Mouse (Mus musculus): ENCODE data around the gene Grin2a. TPM values are rescaled to one million over a fixed set of nuclear protein-coding genes. Genes with fewer than 3 reads are reported as not detected.

Grin2a gene
- polyA plus RNA-seq, 1 experiment, result 4.2 TPM

GRCm38 (mm10) chr16:9670750-9671161 lies 324.6 kb downstream of the Grin2a start:
- Histone ChIP-seq H3K36me3 (ENCODE audit: control insufficient read depth, insufficient read depth, low read length) (no peaks in the 10 kb centered on the region), H3K27me3 (ENCODE audit: control insufficient read depth, insufficient read depth, low read length) (no peaks in the 10 kb centered on the region), H3K4me1 (ENCODE audit: control insufficient read depth, insufficient read depth, insufficient read length, low read length) (peaks cover 1% of the 10 kb centered on the region; the same call in 1 of the 2 replicates), H3K27ac (ENCODE audit: insufficient read depth, low read depth, low read length) (no peak overlapping the region), H3K4me3 (ENCODE audit: low read depth, low read length) (no peak overlapping the region)
- TF ChIP-seq POLR2A (IDR thresholded peaks at IDR 0.05; ENCODE audit: low read depth, low read length) (no peak), CTCF (IDR thresholded peaks at IDR 0.05; ENCODE audit: extremely low read depth, insufficient read length, insufficient replicate concordance, low read depth, low read length) (no peak)
- whole genome bisulfite sequencing, result 33% methylated on average over 6 of the region's 6 CpGs

- Histone ChIP-seq H3K36me3 (ENCODE audit: control insufficient read depth, insufficient read depth, low read length) (no peaks in the 10 kb centered on the region), H3K4me1 (ENCODE audit: control insufficient read depth, insufficient read depth, insufficient read length, low read length) (peaks cover 1% of the 10 kb centered on the region; the same call in 1 of the 2 replicates), H3K27me3 (ENCODE audit: control insufficient read depth, insufficient read depth, low read length) (no peaks in the 10 kb centered on the region), H3K27ac (ENCODE audit: insufficient read depth, low read depth, low read length) (no peak overlapping the region), H3K4me3 (ENCODE audit: low read depth, low read length) (no peak overlapping the region)
- TF ChIP-seq POLR2A (IDR thresholded peaks at IDR 0.05; ENCODE audit: low read depth, low read length), result no peak
- 87% methylated on average over 4 of the region's 4 CpGs for WGBS
Observed at GRCm38 (mm10) chr16:9665896-9666295, 329.5 kb downstream of the Grin2a start.

GRCm38 (mm10) chr16:9664060-9664459 lies 331.3 kb downstream of the Grin2a start:
- Histone ChIP-seq H3K4me1 (ENCODE audit: control insufficient read depth, insufficient read depth, insufficient read length, low read length) (no peaks in the 10 kb centered on the region), H3K27ac (ENCODE audit: insufficient read depth, low read depth, low read length) (no peak overlapping the region), H3K4me3 (ENCODE audit: low read depth, low read length) (no peak overlapping the region), H3K36me3 (ENCODE audit: control insufficient read depth, insufficient read depth, low read length) (no peaks in the 10 kb centered on the region), H3K27me3 (ENCODE audit: control insufficient read depth, insufficient read depth, low read length) (no peaks in the 10 kb centered on the region)
- TF ChIP-seq CTCF (IDR thresholded peaks at IDR 0.05; ENCODE audit: extremely low read depth, insufficient read length, insufficient replicate concordance, low read depth, low read length), result no peak
- TF ChIP-seq POLR2A (IDR thresholded peaks at IDR 0.05; ENCODE audit: low read depth, low read length), result no peak
- WGBS, result 65% methylated on average over 3 of the region's 3 CpGs

- Histone ChIP-seq H3K27me3 (ENCODE audit: control insufficient read depth, insufficient read depth, low read length) (no peaks in the 10 kb centered on the region), H3K4me3 (ENCODE audit: low read depth, low read length) (no peak overlapping the region), H3K27ac (ENCODE audit: insufficient read depth, low read depth, low read length) (no peak overlapping the region), H3K4me1 (ENCODE audit: control insufficient read depth, insufficient read depth, insufficient read length, low read length) (no peaks in the 10 kb centered on the region), H3K36me3 (ENCODE audit: control insufficient read depth, insufficient read depth, low read length) (no peaks in the 10 kb centered on the region)
- WGBS, result 80% methylated on average over 2 of the region's 2 CpGs
- no peak for TF ChIP-seq POLR2A (IDR thresholded peaks at IDR 0.05; ENCODE audit: low read depth, low read length)
- no peak for TF ChIP-seq CTCF (IDR thresholded peaks at IDR 0.05; ENCODE audit: extremely low read depth, insufficient read length, insufficient replicate concordance, low read depth, low read length)
Observed at GRCm38 (mm10) chr16:9663508-9663907, 331.9 kb downstream of the Grin2a start.

GRCm38 (mm10) chr16:9625652-9626444 lies 369.5 kb downstream of the Grin2a start:
- Histone ChIP-seq H3K4me1 (ENCODE audit: control insufficient read depth, insufficient read depth, insufficient read length, low read length) (no peaks in the 10 kb centered on the region), H3K36me3 (ENCODE audit: control insufficient read depth, insufficient read depth, low read length) (no peaks in the 10 kb centered on the region), H3K27ac (ENCODE audit: insufficient read depth, low read depth, low read length) (no peak overlapping the region), H3K27me3 (ENCODE audit: control insufficient read depth, insufficient read depth, low read length) (no peaks in the 10 kb centered on the region), H3K4me3 (ENCODE audit: low read depth, low read length) (no peak overlapping the region)
- no peak for TF ChIP-seq POLR2A (IDR thresholded peaks at IDR 0.05; ENCODE audit: low read depth, low read length)
- TF ChIP-seq CTCF (IDR thresholded peaks at IDR 0.05; ENCODE audit: extremely low read depth, insufficient read length, insufficient replicate concordance, low read depth, low read length), result no peak
- 91% methylated on average over 10 of the region's 10 CpGs for WGBS

- 95% methylated on average over 2 of the region's 2 CpGs for WGBS
- H3K27me3 ChIP-seq (ENCODE audit: control insufficient read depth, insufficient read depth, low read length), result no peaks in the 10 kb centered on the region
- no peak overlapping the region for H3K27ac ChIP-seq (ENCODE audit: insufficient read depth, low read depth, low read length)
- no peaks in the 10 kb centered on the region for H3K36me3 ChIP-seq (ENCODE audit: control insufficient read depth, insufficient read depth, low read length)
- no peak for TF ChIP-seq CTCF (IDR thresholded peaks at IDR 0.05; ENCODE audit: extremely low read depth, insufficient read length, insufficient replicate concordance, low read depth, low read length)
- TF ChIP-seq POLR2A (IDR thresholded peaks at IDR 0.05; ENCODE audit: low read depth, low read length), result no peak
- no peaks in the 10 kb centered on the region for H3K4me1 ChIP-seq (ENCODE audit: control insufficient read depth, insufficient read depth, insufficient read length, low read length)
- no peak overlapping the region for H3K4me3 ChIP-seq (ENCODE audit: low read depth, low read length)
Observed at GRCm38 (mm10) chr16:9624346-9624745, 371.0 kb downstream of the Grin2a start.

GRCm38 (mm10) chr16:9618206-9618605 lies 377.2 kb downstream of the Grin2a start:
- H3K27ac ChIP-seq (ENCODE audit: insufficient read depth, low read depth, low read length), result no peak overlapping the region
- H3K4me1 ChIP-seq (ENCODE audit: control insufficient read depth, insufficient read depth, insufficient read length, low read length), result no peaks in the 10 kb centered on the region
- H3K27me3 ChIP-seq (ENCODE audit: control insufficient read depth, insufficient read depth, low read length), result no peaks in the 10 kb centered on the region
- 75% methylated on average over 2 of the region's 2 CpGs for WGBS
- TF ChIP-seq CTCF (IDR thresholded peaks at IDR 0.05; ENCODE audit: extremely low read depth, insufficient read length, insufficient replicate concordance, low read depth, low read length), result no peak
- TF ChIP-seq POLR2A (IDR thresholded peaks at IDR 0.05; ENCODE audit: low read depth, low read length), result no peak
- no peak overlapping the region for H3K4me3 ChIP-seq (ENCODE audit: low read depth, low read length)
- no peaks in the 10 kb centered on the region for H3K36me3 ChIP-seq (ENCODE audit: control insufficient read depth, insufficient read depth, low read length)

Data from small intestine, adult 2 months (tissue).